Mouse (Mus musculus): ENCODE measurements at regions not wholly inside any gene's neighbourhood (a gene's known extent, or its start where the extent isn't known, plus 50 kb on each side); places are given as distances from the start of the nearest gene placed in this dataset.
A peak's percentile ranks its signal among the peaks of the same experiment; 100 is the strongest.

DNA sequence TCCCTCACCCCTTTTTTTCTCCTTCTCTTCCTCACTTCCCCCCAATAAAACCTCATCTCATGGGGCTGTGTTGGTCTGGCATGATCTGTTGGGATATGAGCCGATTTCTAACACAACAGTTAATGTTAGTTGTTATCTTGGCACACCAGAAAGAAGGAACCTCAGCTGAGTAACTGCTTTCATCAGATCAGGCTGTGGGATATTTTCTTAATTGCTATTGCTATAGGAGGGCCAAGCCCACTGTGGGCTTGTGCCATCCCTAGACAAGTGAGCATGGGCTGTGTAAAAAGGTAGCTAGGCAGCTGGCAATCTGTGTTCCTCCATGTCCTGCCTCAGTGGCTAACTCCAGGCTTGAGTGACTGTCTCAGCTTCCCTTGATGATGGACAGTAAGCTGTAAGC is 73.9 kb upstream of the Zfp644 start:
- H3K36me3 ChIP-seq (replicated peaks; ENCODE audit: control insufficient read depth, insufficient read depth, low read depth, low read length), result no peaks in the 10 kb centered on the region
- H3K27ac ChIP-seq (replicated peaks; ENCODE audit: low read depth, low read length), result no peak overlapping the region
- H3K9me3 ChIP-seq (replicated peaks; ENCODE audit: control insufficient read depth, low read length), result no peaks in the 10 kb centered on the region
- WGBS, result 78% methylated on average over 1 of the region's 1 CpGs
- no peak for DNase-seq (ENCODE audit: low spot score)
- H3K9ac ChIP-seq (replicated peaks; ENCODE audit: low read length), result no peak overlapping the region
- no peaks in the 10 kb centered on the region; the same call in 1 of the 2 replicates for H3K4me1 ChIP-seq (ENCODE audit: control insufficient read depth, insufficient read depth, low read length)
- no peaks in the 10 kb centered on the region for H3K27me3 ChIP-seq (ENCODE audit: control insufficient read depth, insufficient read depth, low read length)
- H3K4me2 ChIP-seq (ENCODE audit: low read depth, low read length), result no peak overlapping the region
- no peak for ATAC-seq (replicated peaks; ENCODE audit: insufficient number of reproducible peaks, low FRiP score, low TSS enrichment, low read depth)
- no peak overlapping the region for H3K4me3 ChIP-seq (ENCODE audit: low read depth, low read length)

DNA sequence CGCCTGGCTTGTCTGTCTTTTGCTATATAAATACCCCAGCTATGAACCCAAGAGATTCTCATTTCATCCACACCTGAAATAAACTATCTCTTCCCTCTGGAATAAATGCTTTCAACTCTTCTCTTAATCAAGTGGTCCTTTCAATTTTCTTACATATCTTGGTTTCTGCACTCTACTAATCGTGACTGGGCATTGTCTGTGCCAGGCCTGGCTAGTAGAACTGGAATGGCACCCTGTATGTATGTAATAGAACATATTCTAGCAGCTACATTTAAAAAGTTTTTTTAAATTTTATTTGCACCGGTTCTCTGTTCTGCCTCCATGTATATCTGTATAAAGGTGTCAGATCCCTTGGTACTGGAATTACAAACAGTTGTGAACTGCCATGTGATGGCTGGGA is 68.2 kb upstream of the Zfp644 start:
- Histone ChIP-seq H3K9ac (replicated peaks; ENCODE audit: low read length) (no peak overlapping the region), H3K27ac (replicated peaks; ENCODE audit: low read depth, low read length) (no peak overlapping the region), H3K36me3 (replicated peaks; ENCODE audit: control insufficient read depth, insufficient read depth, low read depth, low read length) (no peaks in the 10 kb centered on the region), H3K4me2 (ENCODE audit: low read depth, low read length) (no peak overlapping the region), H3K4me1 (ENCODE audit: control insufficient read depth, insufficient read depth, low read length) (no peaks in the 10 kb centered on the region), H3K4me3 (ENCODE audit: low read depth, low read length) (no peak overlapping the region), H3K27me3 (ENCODE audit: control insufficient read depth, insufficient read depth, low read length) (no peaks in the 10 kb centered on the region), H3K9me3 (replicated peaks; ENCODE audit: control insufficient read depth, low read length) (no peaks in the 10 kb centered on the region)
- ATAC-seq (replicated peaks; ENCODE audit: insufficient number of reproducible peaks, low FRiP score, low TSS enrichment, low read depth) (no peak), DNase-seq (ENCODE audit: low spot score) (no peak)
- WGBS, result 88% methylated on average over 3 of the region's 3 CpGs

DNA sequence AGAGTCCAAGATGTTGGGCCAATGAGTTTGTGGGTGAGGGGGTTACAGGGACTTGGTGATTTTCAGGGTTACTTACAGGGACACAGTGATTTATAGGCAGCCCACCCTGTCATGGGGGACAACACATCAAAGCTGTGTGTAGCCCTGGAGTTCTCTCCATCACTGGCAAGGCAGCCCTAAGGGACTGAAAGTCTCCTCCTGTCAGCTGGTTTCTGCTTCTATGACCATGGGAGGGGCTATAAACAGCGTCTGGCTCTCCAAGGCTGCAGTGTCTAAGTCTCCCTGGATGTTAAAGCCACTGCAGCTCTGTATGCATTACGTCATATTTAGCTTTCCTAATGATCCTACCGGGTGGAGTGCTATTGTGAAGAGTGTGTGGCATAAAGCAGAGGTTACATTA is 66.2 kb upstream of the Zfp644 start:
- WGBS, result 44% methylated on average over 3 of the region's 3 CpGs
- Histone ChIP-seq H3K4me3 (ENCODE audit: low read depth, low read length) (no peak overlapping the region), H3K36me3 (replicated peaks; ENCODE audit: control insufficient read depth, insufficient read depth, low read depth, low read length) (no peaks in the 10 kb centered on the region), H3K4me2 (ENCODE audit: low read depth, low read length) (no peak overlapping the region), H3K27me3 (ENCODE audit: control insufficient read depth, insufficient read depth, low read length) (peaks cover 2% of the 10 kb centered on the region; the same call in 1 of the 2 replicates), H3K9ac (replicated peaks; ENCODE audit: low read length) (no peak overlapping the region), H3K4me1 (ENCODE audit: control insufficient read depth, insufficient read depth, low read length) (no peaks in the 10 kb centered on the region), H3K9me3 (replicated peaks; ENCODE audit: control insufficient read depth, low read length) (no peaks in the 10 kb centered on the region), H3K27ac (replicated peaks; ENCODE audit: low read depth, low read length) (no peak overlapping the region)
- ATAC-seq (replicated peaks; ENCODE audit: insufficient number of reproducible peaks, low FRiP score, low TSS enrichment, low read depth) (no peak), DNase-seq (ENCODE audit: low spot score) (no peak)

DNA sequence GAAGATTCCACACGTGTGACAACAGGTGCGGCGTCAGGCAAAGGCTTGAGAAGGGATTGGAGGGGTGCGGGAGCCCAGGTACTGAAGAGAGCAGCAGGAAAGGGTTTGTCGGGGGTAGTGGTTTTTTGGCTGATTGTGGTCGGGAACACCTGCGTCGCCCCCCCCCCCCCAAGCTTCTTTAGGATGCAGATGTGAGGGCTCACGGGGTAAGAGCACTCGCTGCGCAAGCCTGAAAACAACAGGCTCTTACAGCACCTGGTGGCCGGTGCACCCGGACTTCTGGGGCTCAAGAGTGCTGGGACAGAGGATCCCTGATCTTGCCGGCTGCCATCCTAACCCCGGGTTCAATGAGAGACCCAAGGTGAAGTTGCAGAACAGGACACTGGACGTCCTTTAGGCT is 60.9 kb upstream of the Zfp644 start:
- Histone ChIP-seq H3K27ac (replicated peaks; ENCODE audit: low read depth, low read length) (no peak overlapping the region), H3K27me3 (ENCODE audit: control insufficient read depth, insufficient read depth, low read length) (peaks cover 7% of the 10 kb centered on the region; the same call in 1 of the 2 replicates), H3K4me1 (ENCODE audit: control insufficient read depth, insufficient read depth, low read length) (no peaks in the 10 kb centered on the region), H3K9me3 (replicated peaks; ENCODE audit: control insufficient read depth, low read length) (no peaks in the 10 kb centered on the region), H3K9ac (replicated peaks; ENCODE audit: low read length) (no peak overlapping the region), H3K36me3 (replicated peaks; ENCODE audit: control insufficient read depth, insufficient read depth, low read depth, low read length) (no peaks in the 10 kb centered on the region), H3K4me3 (ENCODE audit: low read depth, low read length) (no peak overlapping the region; the same call in 1 of the 2 replicates), H3K4me2 (ENCODE audit: low read depth, low read length) (no peak overlapping the region)
- 5% methylated on average over 16 of the region's 16 CpGs for WGBS
- DNase-seq (ENCODE audit: low spot score) (no peak), ATAC-seq (replicated peaks; ENCODE audit: insufficient number of reproducible peaks, low FRiP score, low TSS enrichment, low read depth) (no peak)

DNA sequence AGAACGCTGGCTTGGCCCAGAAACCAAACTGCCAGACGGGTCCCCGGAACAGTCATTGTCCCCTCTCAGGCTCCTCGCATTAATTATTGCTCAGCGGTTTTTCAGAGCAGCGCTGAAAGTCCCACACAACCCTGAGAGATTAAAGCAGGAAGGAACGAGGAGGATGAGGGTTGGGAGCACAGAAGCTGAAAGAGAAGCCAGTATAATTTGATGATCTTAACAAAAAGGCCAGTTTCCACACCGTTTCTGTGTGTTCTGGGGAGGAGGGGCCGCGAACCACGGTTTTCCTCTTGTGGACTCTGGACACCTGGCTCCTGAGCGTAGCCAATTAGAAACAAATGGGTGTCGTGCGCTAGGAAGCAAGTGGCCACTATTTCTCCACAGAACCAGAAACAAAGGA is 60.3 kb upstream of the Zfp644 start:
- DNase-seq (ENCODE audit: low spot score), result no peak
- Histone ChIP-seq H3K4me2 (ENCODE audit: low read depth, low read length) (peak overlapping the region; percentile 54), H3K9me3 (replicated peaks; ENCODE audit: control insufficient read depth, low read length) (no peaks in the 10 kb centered on the region), H3K36me3 (replicated peaks; ENCODE audit: control insufficient read depth, insufficient read depth, low read depth, low read length) (no peaks in the 10 kb centered on the region), H3K9ac (replicated peaks; ENCODE audit: low read length) (no peak overlapping the region; the same call in 1 of the 2 replicates), H3K27me3 (ENCODE audit: control insufficient read depth, insufficient read depth, low read length) (peaks cover 7% of the 10 kb centered on the region; the same call in 1 of the 2 replicates), H3K4me3 (ENCODE audit: low read depth, low read length) (peak overlapping the region; percentile 21), H3K4me1 (ENCODE audit: control insufficient read depth, insufficient read depth, low read length) (no peaks in the 10 kb centered on the region), H3K27ac (replicated peaks; ENCODE audit: low read depth, low read length) (no peak overlapping the region)
- WGBS, result 0% methylated on average over 14 of the region's 14 CpGs
- peak; percentile 40; the same call in 1 of the 2 replicates for ATAC-seq (replicated peaks; ENCODE audit: insufficient number of reproducible peaks, low FRiP score, low TSS enrichment, low read depth)

DNA sequence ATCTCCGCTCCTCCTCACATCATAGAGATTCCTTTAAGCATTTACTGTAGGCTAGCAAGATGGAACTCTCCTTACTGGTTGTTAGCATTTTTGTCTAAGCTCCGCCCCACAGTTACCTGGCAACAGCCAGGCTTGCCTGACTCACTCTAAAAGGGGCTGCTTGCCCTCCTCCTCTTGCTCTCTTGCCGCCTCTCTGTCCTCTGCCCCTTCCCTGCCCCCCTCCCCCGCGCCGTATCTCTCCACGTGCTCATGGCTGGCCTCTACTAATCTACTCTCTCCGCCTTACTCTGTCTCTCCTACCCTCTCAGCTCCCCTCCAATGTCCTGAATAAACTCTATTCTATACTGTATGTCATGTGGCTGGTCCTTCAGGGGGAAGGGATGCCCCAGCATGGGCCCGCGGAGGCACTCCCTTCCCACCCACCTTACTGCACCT is 59.9 kb upstream of the Zfp644 start:
- peak; percentile 76 for ATAC-seq (replicated peaks; ENCODE audit: insufficient number of reproducible peaks, low FRiP score, low TSS enrichment, low read depth)
- WGBS, result 3% methylated on average over 10 of the region's 10 CpGs

DNA sequence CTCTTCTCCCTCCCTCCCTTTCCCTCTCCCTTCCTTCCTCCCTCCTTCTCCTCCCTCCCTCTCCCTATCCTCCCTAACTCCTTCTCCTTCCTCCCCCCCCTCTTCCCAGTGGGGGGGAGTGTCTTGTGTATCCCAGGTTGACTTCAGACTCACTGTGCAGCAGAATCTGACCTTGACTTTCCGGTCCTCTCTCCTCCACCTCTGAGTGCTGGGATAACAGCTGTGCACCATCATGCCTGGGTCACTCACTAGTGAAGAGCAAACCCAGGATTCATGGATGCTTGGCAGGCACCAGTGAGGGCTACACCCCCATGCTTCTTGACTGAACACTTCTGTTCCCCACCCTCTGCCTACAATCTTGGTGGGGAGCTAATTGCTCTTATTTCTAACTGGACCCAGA is 56.2 kb upstream of the Zfp644 start:
- Histone ChIP-seq H3K4me2 (ENCODE audit: low read depth, low read length) (no peak overlapping the region), H3K36me3 (replicated peaks; ENCODE audit: control insufficient read depth, insufficient read depth, low read depth, low read length) (no peaks in the 10 kb centered on the region), H3K9ac (replicated peaks; ENCODE audit: low read length) (no peak overlapping the region), H3K4me3 (ENCODE audit: low read depth, low read length) (no peak overlapping the region), H3K27ac (replicated peaks; ENCODE audit: low read depth, low read length) (no peak overlapping the region), H3K27me3 (ENCODE audit: control insufficient read depth, insufficient read depth, low read length) (peaks cover 5% of the 10 kb centered on the region; the same call in 1 of the 2 replicates), H3K9me3 (replicated peaks; ENCODE audit: control insufficient read depth, low read length) (no peaks in the 10 kb centered on the region), H3K4me1 (ENCODE audit: control insufficient read depth, insufficient read depth, low read length) (no peaks in the 10 kb centered on the region)
- 88% methylated on average over 1 of the region's 1 CpGs for WGBS
- no peak for ATAC-seq (replicated peaks; ENCODE audit: insufficient number of reproducible peaks, low FRiP score, low TSS enrichment, low read depth)
- DNase-seq (ENCODE audit: low spot score), result no peak

More for the DNA sequence above, 59.9 kb upstream of the Zfp644 start:
- H3K36me3 ChIP-seq (replicated peaks; ENCODE audit: control insufficient read depth, insufficient read depth, low read depth, low read length), result no peaks in the 10 kb centered on the region
- H3K27ac ChIP-seq (replicated peaks; ENCODE audit: low read depth, low read length), result no peak overlapping the region
- H3K4me2 ChIP-seq (ENCODE audit: low read depth, low read length), result peak overlapping the region; percentile 54
- peak; percentile 71 for DNase-seq (ENCODE audit: low spot score)
- H3K27me3 ChIP-seq (ENCODE audit: control insufficient read depth, insufficient read depth, low read length), result peaks cover 7% of the 10 kb centered on the region; the same call in 1 of the 2 replicates
- peak overlapping the region; percentile 21 for H3K4me3 ChIP-seq (ENCODE audit: low read depth, low read length)
- peak overlapping the region; percentile 14; the same call in 1 of the 2 replicates for H3K9ac ChIP-seq (replicated peaks; ENCODE audit: low read length)
- H3K4me1 ChIP-seq (ENCODE audit: control insufficient read depth, insufficient read depth, low read length), result no peaks in the 10 kb centered on the region
- no peaks in the 10 kb centered on the region for H3K9me3 ChIP-seq (replicated peaks; ENCODE audit: control insufficient read depth, low read length)

DNA sequence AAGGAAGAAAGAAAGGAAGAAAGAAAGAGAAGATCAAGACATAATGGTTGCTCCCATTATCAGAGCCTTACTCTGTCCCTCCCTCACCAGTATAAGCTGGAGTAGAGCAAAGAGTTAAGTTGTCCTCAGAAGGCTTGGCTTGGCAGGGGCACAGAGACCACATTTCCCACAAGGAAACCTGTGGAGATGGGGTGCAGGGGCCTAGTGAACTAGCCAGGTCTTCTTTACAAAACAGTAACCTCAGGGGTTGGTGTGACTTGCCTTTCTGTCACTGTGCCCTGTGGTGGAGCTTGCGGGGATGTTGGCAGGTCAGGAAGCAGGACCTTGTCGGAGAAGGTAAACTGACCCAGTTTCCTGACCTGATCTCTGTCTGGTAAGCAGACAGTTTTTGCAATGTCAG is 53.1 kb upstream of the Zfp644 start:
- H3K27ac ChIP-seq (replicated peaks; ENCODE audit: low read depth, low read length), result no peak overlapping the region
- no peaks in the 10 kb centered on the region for H3K9me3 ChIP-seq (replicated peaks; ENCODE audit: control insufficient read depth, low read length)
- DNase-seq (ENCODE audit: low spot score) (no peak), ATAC-seq (replicated peaks; ENCODE audit: insufficient number of reproducible peaks, low FRiP score, low TSS enrichment, low read depth) (no peak)
- H3K4me1 ChIP-seq (ENCODE audit: control insufficient read depth, insufficient read depth, low read length), result no peaks in the 10 kb centered on the region
- H3K4me3 ChIP-seq (ENCODE audit: low read depth, low read length), result no peak overlapping the region
- no peaks in the 10 kb centered on the region for H3K27me3 ChIP-seq (ENCODE audit: control insufficient read depth, insufficient read depth, low read length)
- H3K36me3 ChIP-seq (replicated peaks; ENCODE audit: control insufficient read depth, insufficient read depth, low read depth, low read length), result no peaks in the 10 kb centered on the region
- no peak overlapping the region for H3K4me2 ChIP-seq (ENCODE audit: low read depth, low read length)
- no peak overlapping the region for H3K9ac ChIP-seq (replicated peaks; ENCODE audit: low read length)
- 89% methylated on average over 2 of the region's 2 CpGs for WGBS

Data from embryonic facial prominence, embryonic 11.5 days (tissue).